ENCODE assay signal across 8 mouse cellular contexts in the genomic region with DNA sequence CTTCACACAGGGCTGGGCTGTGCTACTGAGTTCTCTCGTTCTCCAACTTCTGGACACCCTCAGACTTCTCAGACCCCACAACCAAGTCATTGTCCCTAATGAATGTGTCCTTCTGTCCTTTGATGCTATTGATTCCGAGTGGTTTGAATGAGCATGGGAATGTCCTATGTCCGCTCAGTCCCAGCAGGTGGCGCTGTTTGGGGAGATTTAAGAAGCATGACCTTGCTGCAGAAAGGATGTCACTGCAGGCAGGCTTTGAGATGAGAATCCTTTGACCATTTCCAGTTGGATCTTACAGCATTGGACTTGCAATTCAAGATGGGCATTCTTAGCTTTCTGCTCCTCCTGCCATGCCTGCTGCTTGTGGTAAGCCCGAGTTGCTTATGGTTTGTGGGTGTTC.
A peak's percentile ranks its signal among the peaks of the same experiment; 100 is the strongest.
DNase-seq lines count a peak whose midpoint lies in the region; ATAC-seq and TF ChIP-seq lines count a peak whose summit lies in the region.

No protein-coding gene starts in this region.

- intact Hi-C loops in gastrocnemius, postnatal 36 days (cut with DNase I): no loop called here

- ATAC-seq in granulocyte monocyte progenitor cell, adult 5-6 weeks (replicated peaks; ENCODE audit: poor library complexity, severe bottlenecking): peak; percentile 58
- ATAC-seq in lung, embryonic 14.5 days (ENCODE audit: insufficient read depth): no peak

- H3K4me2 ChIP-seq in lung, embryonic 14.5 days: no peak overlapping the region

- H3K9me3 ChIP-seq in lung, embryonic 14.5 days (ENCODE audit: low read depth, low read length): no peaks in the 10 kb centered on the region

- no peak overlapping the region for H3K9ac ChIP-seq in lung, embryonic 14.5 days

- TF ChIP-seq CTCF in lung, embryonic 14.5 days (IDR thresholded peaks at IDR 0.05; ENCODE audit: low read depth): peak; percentile 69

- H3K36me3 ChIP-seq in lung, embryonic 14.5 days (ENCODE audit: insufficient read depth): no peaks in the 10 kb centered on the region

- peak; percentile 44 for DNase-seq in gastrocnemius, postnatal 10 days
- DNase-seq in gastrocnemius, postnatal 36 days: no peak
- peak; percentile 5 to 13 for DNase-seq in right cerebral cortex, adult 2 months (ENCODE audit: low spot score in 2 of 2)
- no peak for DNase-seq in right cerebral cortex, postnatal 25 days
- peak; percentile 6 for DNase-seq in c-Kit-positive CD71-positive TER-119-negative erythroid progenitor cells, embryonic 14.5 days (ENCODE audit: low read depth)
- DNase-seq in lung, embryonic 14.5 days: peak; percentile 69
- DNase-seq in thymus, postnatal 0 days (ENCODE audit: low spot score): peak; percentile 30

- no peak overlapping the region for H3K27ac ChIP-seq in lung, embryonic 14.5 days (ENCODE audit: low read depth)

- H3K27me3 ChIP-seq in lung, embryonic 14.5 days (ENCODE audit: insufficient read depth, low read length): no peaks in the 10 kb centered on the region

- H3K4me3 ChIP-seq in lung, embryonic 14.5 days (ENCODE audit: low read depth, low read length): no peak overlapping the region

- H3K4me1 ChIP-seq in lung, embryonic 14.5 days (ENCODE audit: insufficient read depth): no peaks in the 10 kb centered on the region

- WGBS in lung, embryonic 14.5 days: 25% methylated on average over 5 of the region's 5 CpGs

Comparison
In these comparisons a context has a peak if more than half of its experiments do, and no peak if none do; other contexts are left out.
1. DNase-seq: peak in gastrocnemius, postnatal 10 days (single experiment), right cerebral cortex, adult 2 months (2 of 2), c-Kit-positive CD71-positive TER-119-negative erythroid progenitor cells, embryonic 14.5 days (single experiment), lung, embryonic 14.5 days (single experiment) and thymus, postnatal 0 days (single experiment); none in gastrocnemius, postnatal 36 days (0 of 2) and right cerebral cortex, postnatal 25 days (single experiment).